ENCODE assay signal across 8 mouse cellular contexts in genomic region chr9:123158125-123158836, GRCm38 (mm10). TPM values are rescaled to one million over a fixed set of nuclear protein-coding genes. Genes with fewer than 3 reads are reported as not detected.
DNase-seq lines count a peak whose midpoint lies in the region; ATAC-seq and TF ChIP-seq lines count a peak whose summit lies in the region.

No protein-coding gene starts in this region.

- H3K27me3 ChIP-seq in E14TG2a.4 (ENCODE audit: insufficient read depth, low read length), result peaks cover 19% of the 10 kb centered on the region
- H3K27me3 ChIP-seq in hindbrain, postnatal 0 days (ENCODE audit: insufficient read depth, low read length), result no peaks in the 10 kb centered on the region
- no peaks in the 10 kb centered on the region for H3K27me3 ChIP-seq in midbrain, embryonic 11.5 days (ENCODE audit: control insufficient read depth, insufficient read depth, low read length)

- no peak overlapping the region for H3K27ac ChIP-seq in bone marrow, adult 2 months (ENCODE audit: control insufficient read depth, insufficient read depth, low read depth, low read length, poor library complexity)
- no peak overlapping the region for H3K27ac ChIP-seq in hindbrain, postnatal 0 days
- no peak overlapping the region for H3K27ac ChIP-seq in midbrain, embryonic 11.5 days (ENCODE audit: low read depth, low read length)

- TF ChIP-seq CTCF in E14TG2a.4 (conservative IDR thresholded peaks at IDR 0.05; ENCODE audit: low read length), result peak; percentile 40
- peak; percentile 21; the same call in 1 of the 2 replicates for TF ChIP-seq CTCF in bone marrow, adult 2 months (IDR thresholded peaks at IDR 0.05; ENCODE audit: control insufficient read depth, insufficient read depth, low read length)
- TF ChIP-seq CTCF in hindbrain, postnatal 0 days (IDR thresholded peaks at IDR 0.05; ENCODE audit: low read depth), result peak; percentile 75

- peak; percentile 40 for DNase-seq in layer of hippocampus, adult 11-12 months (ENCODE audit: low spot score)
- no peak for DNase-seq in layer of hippocampus, postnatal 36 days
- DNase-seq in hindbrain, postnatal 0 days (ENCODE audit: low spot score), result peak; percentile 65
- DNase-seq in retina, embryonic 14.5 days (ENCODE audit: low spot score), result peak; percentile 76
- no peak for DNase-seq in urinary bladder, postnatal 25 days (ENCODE audit: low spot score)
- DNase-seq in midbrain, embryonic 11.5 days (ENCODE audit: low spot score, missing footprints), result no peak

- WGBS in bone marrow, adult 2 months, result 40% methylated on average over 8 of the region's 8 CpGs
- 61% methylated on average over 8 of the region's 8 CpGs for WGBS in hindbrain, postnatal 0 days
- 64% methylated on average over 8 of the region's 8 CpGs for WGBS in midbrain, embryonic 11.5 days

- TF ChIP-seq POLR2A in bone marrow, adult 2 months (IDR thresholded peaks at IDR 0.05; ENCODE audit: borderline replicate concordance, control insufficient read depth, low read depth, low read length), result no peak

- ATAC-seq in hindbrain, postnatal 0 days, result no peak
- ATAC-seq in midbrain, embryonic 11.5 days (ENCODE audit: low FRiP score), result no peak

- H3K36me3 ChIP-seq in E14TG2a.4 (ENCODE audit: insufficient read depth, low read length), result no peaks in the 10 kb centered on the region
- H3K36me3 ChIP-seq in hindbrain, postnatal 0 days (ENCODE audit: insufficient read depth, low read length), result no peaks in the 10 kb centered on the region
- H3K36me3 ChIP-seq in midbrain, embryonic 11.5 days (ENCODE audit: control insufficient read depth, insufficient read depth, low read length), result no peaks in the 10 kb centered on the region

- H3K9me3 ChIP-seq in E14TG2a.4 (ENCODE audit: low read length), result no peaks in the 10 kb centered on the region; the same call in 1 of the 2 replicates
- H3K9me3 ChIP-seq in hindbrain, postnatal 0 days (ENCODE audit: low read length), result no peaks in the 10 kb centered on the region
- no peaks in the 10 kb centered on the region for H3K9me3 ChIP-seq in midbrain, embryonic 11.5 days (ENCODE audit: control insufficient read depth, low read length)

- no peak overlapping the region for H3K4me3 ChIP-seq in E14TG2a.4 (replicated peaks; ENCODE audit: low read length)
- no peak overlapping the region for H3K4me3 ChIP-seq in bone marrow, adult 2 months (replicated peaks; ENCODE audit: control insufficient read depth, low read depth, low read length)
- no peak overlapping the region for H3K4me3 ChIP-seq in hindbrain, postnatal 0 days (ENCODE audit: low read length)
- no peak overlapping the region for H3K4me3 ChIP-seq in midbrain, embryonic 11.5 days (ENCODE audit: low read depth, low read length)

- H3K9ac ChIP-seq in hindbrain, postnatal 0 days (replicated peaks; ENCODE audit: low read length), result no peak overlapping the region
- no peak overlapping the region for H3K9ac ChIP-seq in midbrain, embryonic 11.5 days (ENCODE audit: low read length)

- H3K4me2 ChIP-seq in hindbrain, postnatal 0 days (ENCODE audit: low read depth, low read length), result no peak overlapping the region
- no peak overlapping the region for H3K4me2 ChIP-seq in midbrain, embryonic 11.5 days

- H3K4me1 ChIP-seq in E14TG2a.4 (replicated peaks; ENCODE audit: low read depth, low read length), result peaks cover 12% of the 10 kb centered on the region
- H3K4me1 ChIP-seq in bone marrow, adult 2 months (ENCODE audit: control insufficient read depth, insufficient read depth, low read length), result no peaks in the 10 kb centered on the region
- no peaks in the 10 kb centered on the region for H3K4me1 ChIP-seq in hindbrain, postnatal 0 days (ENCODE audit: insufficient read depth, low read length)
- H3K4me1 ChIP-seq in midbrain, embryonic 11.5 days (ENCODE audit: control insufficient read depth, insufficient read depth, low read length), result no peaks in the 10 kb centered on the region

RNA-seq across cellular contexts. Expression of gene Clec3b, which starts 7.5 kb away (rescaled TPM):
- total RNA-seq in layer of hippocampus, postnatal 36 days (2021), result 1 to 10 TPM; 3.2 to 4.9 TPM
- polyA plus RNA-seq in bone marrow, adult 2 months (2011; ENCODE audit: insufficient read depth, insufficient read length, low replicate concordance, missing spikeins), result 2.0 and 3.1 TPM in 2 replicates
- 3.8 and 5.8 TPM in 2 replicates for total RNA-seq in hindbrain, postnatal 0 days (2014; rRNA removed)
- polyA plus RNA-seq in hindbrain, postnatal 0 days (2015; fragmentation: Nextera tagmentation; extraction: Ambion mirVana), result 5.6 and 6.9 TPM in 2 replicates
- not detected in 2 replicates for polyA plus RNA-seq in midbrain, embryonic 11.5 days (2014; fragmentation: Nextera tagmentation; extraction: Ambion mirVana)

RNA-seq across cellular contexts. Expression of gene Exosc7, which starts 45.3 kb away (rescaled TPM):
- 10 to 100 TPM; 41.1 to 44.5 TPM for total RNA-seq in layer of hippocampus, postnatal 36 days (2021)
- polyA plus RNA-seq in bone marrow, adult 2 months (2011; ENCODE audit: insufficient read depth, insufficient read length, low replicate concordance, missing spikeins), result 29.5 and 44.4 TPM in 2 replicates
- 25.9 and 31.3 TPM in 2 replicates for total RNA-seq in hindbrain, postnatal 0 days (2014; rRNA removed)
- 57.5 and 64.5 TPM in 2 replicates for polyA plus RNA-seq in hindbrain, postnatal 0 days (2015; fragmentation: Nextera tagmentation; extraction: Ambion mirVana)
- polyA plus RNA-seq in midbrain, embryonic 11.5 days (2014; fragmentation: Nextera tagmentation; extraction: Ambion mirVana), result 115 and 129 TPM in 2 replicates

RNA-seq across cellular contexts. Expression of gene Zdhhc3, which starts 45.3 kb away (rescaled TPM):
- 10 to 100 TPM; 62.1 to 63.0 TPM for total RNA-seq in layer of hippocampus, postnatal 36 days (2021)
- 19.1 and 36.1 TPM in 2 replicates for polyA plus RNA-seq in bone marrow, adult 2 months (2011; ENCODE audit: insufficient read depth, insufficient read length, low replicate concordance, missing spikeins)
- 82.9 and 91.6 TPM in 2 replicates for total RNA-seq in hindbrain, postnatal 0 days (2014; rRNA removed)
- polyA plus RNA-seq in hindbrain, postnatal 0 days (2015; fragmentation: Nextera tagmentation; extraction: Ambion mirVana), result 81.8 and 83.4 TPM in 2 replicates
- 60.3 and 68.4 TPM in 2 replicates for polyA plus RNA-seq in midbrain, embryonic 11.5 days (2014; fragmentation: Nextera tagmentation; extraction: Ambion mirVana)

RNA-seq across cellular contexts. Expression of gene Cdcp1, which starts 57.6 kb away (rescaled TPM):
- not detected for total RNA-seq in layer of hippocampus, postnatal 36 days (2021)
- not detected in 2 replicates for polyA plus RNA-seq in bone marrow, adult 2 months (2011; ENCODE audit: insufficient read depth, insufficient read length, low replicate concordance, missing spikeins)
- 0.26 and 0.29 TPM in 2 replicates for total RNA-seq in hindbrain, postnatal 0 days (2014; rRNA removed)
- polyA plus RNA-seq in hindbrain, postnatal 0 days (2015; fragmentation: Nextera tagmentation; extraction: Ambion mirVana), result 0.14 and 0.38 TPM in 2 replicates
- 0.11 and 0.29 TPM in 2 replicates for polyA plus RNA-seq in midbrain, embryonic 11.5 days (2014; fragmentation: Nextera tagmentation; extraction: Ambion mirVana)

Comparison
In these comparisons a context has a peak if more than half of its experiments do, and no peak if none do; other contexts are left out.
1. DNase-seq: peak in layer of hippocampus, adult 11-12 months (single experiment), hindbrain, postnatal 0 days (single experiment) and retina, embryonic 14.5 days (single experiment); none in layer of hippocampus, postnatal 36 days (0 of 2), urinary bladder, postnatal 25 days (single experiment) and midbrain, embryonic 11.5 days (single experiment).
2. CTCF ChIP-seq: peak in every context shown above with its lines; median percentile 75 in hindbrain, postnatal 0 days; 40 in E14TG2a.4; 21 in bone marrow, adult 2 months.